Mouse (Mus musculus) heart, adult 10 weeks (tissue): ENCODE measurements around the gene L3mbtl3. TPM values are rescaled to one million over a fixed set of nuclear protein-coding genes. Genes with fewer than 3 reads are reported as not detected.

ENCODE experiments used
- polyA plus RNA-seq: library from polyadenylated mRNA; stranded (reverse); fragments of 350-450 nt; fragmentation: Illumina TruSeq; extraction: RNeasy Lipid Tissue Mini Kit (QIAGEN cat#74804); gene quantifications from one replicate; pipeline ENCODE4 v1.2.3, GENCODE M21; 2014; ENCODE audit warnings: low read depth, low replicate concordance

Gene L3mbtl3
- 5.6 TPM for polyA plus RNA-seq

GRCm38 (mm10) chr10:26375790-26376545, at the start of gene L3mbtl3:
TSS of gene L3mbtl3 (minus strand) at chr10:26375971.

GRCm38 (mm10) chr10:26229488-26229887, 146.3 kb downstream of the L3mbtl3 start, which contains the start of gene Samd3:
TSS of gene Samd3 (plus strand) at chr10:26229707.

Other genes with a start within 250 kb of the L3mbtl3 start
- gene Samd3, start 146.3 kb downstream of the L3mbtl3 start, polyA plus RNA-seq, result not detected